Mouse (Mus musculus): ENCODE measurements at regions not wholly inside any gene's neighbourhood (a gene's known extent, or its start where the extent isn't known, plus 50 kb on each side); places are given as distances from the start of the nearest gene placed in this dataset.

DNA sequence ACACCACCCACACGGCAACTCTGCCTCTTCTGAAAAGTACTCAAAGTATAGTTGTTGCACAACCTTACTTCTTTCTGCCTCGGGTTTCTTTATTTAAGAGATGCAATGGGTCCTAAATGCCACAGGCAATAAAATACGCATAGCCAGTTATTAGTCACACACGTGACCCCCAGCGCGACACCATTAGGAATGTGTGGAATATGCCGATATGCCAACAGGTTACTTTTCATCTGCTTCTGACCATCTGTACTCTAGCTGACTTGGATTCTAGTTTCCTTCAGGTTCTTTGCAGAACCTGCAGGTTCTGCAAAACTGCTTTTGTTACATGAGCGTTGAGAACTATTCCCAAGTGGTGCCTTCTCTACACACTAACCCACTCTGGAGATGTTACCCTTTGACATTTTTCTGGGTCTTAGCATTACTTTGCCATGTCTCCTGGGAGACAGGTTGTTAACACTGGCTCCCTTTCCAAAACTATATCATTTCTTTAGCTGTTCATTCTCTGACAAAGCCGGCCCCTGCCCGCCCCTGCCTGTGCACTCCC lies 515.6 kb downstream of the Gja1 start:
- DNase-seq (ENCODE audit: low read depth, low spot score) = no peak

DNA sequence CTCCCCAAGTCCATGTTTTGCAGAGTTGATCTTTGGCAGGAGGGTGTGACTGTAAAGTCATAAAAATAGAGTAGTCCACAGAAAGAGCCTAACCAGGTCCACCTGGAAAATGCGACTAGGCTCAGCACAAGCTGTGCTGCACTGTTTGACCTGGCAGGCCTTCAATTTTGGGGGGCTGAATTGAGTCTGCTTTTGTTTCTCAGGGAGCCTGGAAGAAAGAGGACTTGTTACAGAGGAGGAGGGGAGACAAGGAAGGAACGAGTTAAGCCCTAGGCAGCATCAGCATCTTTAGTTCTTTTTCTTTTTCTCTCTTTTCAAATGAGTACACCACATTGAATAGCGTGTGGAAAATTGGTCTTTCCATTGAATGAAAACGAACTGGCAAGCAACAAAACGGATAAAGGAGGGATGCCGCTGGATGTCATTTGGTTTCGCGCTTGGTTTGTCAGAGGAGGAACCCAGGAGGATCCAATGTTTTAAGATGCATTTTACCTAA lies 516.1 kb downstream of the Gja1 start:
- no peak for DNase-seq (ENCODE audit: low read depth, low spot score)

DNA sequence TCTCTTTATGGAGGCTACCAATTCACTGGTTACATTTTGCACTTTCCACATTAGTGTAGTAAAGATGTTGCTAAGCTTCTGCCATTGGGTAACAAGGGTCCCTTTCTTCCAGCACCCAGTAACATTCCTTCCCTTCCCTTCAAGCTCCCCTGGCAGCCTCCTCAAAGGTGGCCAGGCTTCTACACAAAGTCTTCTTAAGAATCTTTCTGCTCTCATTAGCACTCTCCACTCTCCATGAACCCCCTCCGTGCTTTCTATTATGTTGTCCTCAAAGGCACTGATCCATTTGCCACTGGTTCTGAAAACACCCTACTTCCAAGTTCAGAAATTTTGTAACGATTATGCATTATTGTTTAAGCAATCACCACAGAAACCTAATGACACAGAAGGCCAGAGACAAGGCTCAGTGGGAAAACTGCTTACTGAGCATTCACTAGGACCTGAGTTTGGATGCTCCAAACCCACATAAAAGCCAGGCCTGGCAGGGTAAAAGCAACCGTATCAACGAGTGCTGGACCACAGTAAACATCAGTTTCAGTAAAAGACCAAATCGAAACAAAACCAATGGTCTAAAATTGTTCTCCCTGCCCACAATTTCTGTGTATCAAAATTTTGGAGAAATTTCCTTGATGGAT lies 522.6 kb downstream of the Gja1 start:
- DNase-seq (ENCODE audit: low read depth, low spot score) = no peak

DNA sequence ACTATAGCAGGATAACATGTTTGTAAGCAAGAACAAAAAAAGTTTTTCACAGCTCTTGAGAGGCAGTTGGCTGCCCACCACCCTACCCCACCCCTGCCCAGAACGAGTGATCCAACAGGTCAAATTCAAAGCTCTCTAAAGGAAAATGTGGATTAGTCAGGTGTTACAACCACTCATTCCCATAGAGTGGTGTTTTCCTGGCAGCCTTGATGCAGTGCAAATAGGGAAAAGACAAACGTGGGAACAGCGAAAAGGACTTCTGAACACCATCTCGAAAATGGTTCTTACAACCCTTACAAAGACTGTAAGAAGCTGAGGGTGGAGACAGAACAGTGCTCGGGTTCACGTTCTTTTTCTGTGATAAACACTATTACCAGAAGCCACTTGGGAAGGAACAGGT lies 523.8 kb downstream of the Gja1 start:
- DNase-seq (ENCODE audit: low read depth, low spot score) = no peak

DNA sequence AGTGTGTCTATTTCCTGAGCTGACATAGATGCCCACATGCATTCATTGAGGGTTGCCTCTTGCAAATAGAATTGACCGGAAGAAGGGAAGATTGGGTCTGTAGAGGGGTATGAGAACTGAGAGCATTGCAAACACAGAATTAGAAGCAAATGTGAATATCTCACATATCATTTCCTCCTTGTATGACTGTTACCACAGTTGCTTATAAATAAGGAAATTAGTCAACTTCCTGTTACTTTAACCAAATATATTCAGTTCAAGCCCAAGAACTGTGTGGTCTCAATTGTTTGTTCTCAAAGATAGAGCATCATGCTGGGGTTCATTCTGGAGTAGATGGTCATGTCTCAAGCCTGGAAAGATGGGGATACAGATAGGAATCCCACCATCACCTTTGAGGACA lies 535.6 kb downstream of the Gja1 start:
- no peak for DNase-seq (ENCODE audit: low read depth, low spot score)

DNA sequence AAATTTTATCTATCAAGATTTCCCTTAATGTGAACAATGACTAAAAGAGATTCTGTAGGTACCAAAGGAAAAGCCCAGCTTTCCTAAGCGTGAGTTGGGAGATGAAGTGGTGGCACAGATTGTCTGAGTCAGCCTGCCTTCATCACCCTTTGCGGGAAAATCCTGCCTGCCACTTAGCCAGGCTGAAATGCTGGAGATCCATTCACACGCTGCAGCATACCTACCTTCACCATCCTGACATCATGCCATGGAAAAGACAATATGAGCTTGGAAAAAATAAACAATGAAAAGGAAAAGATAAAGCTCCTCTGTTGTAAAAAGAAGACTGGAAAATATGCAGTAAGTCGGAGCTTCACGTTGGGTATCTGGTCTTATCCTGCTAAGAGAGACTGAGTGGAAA lies 537.0 kb downstream of the Gja1 start:
- DNase-seq (ENCODE audit: low read depth, low spot score) = no peak

DNA sequence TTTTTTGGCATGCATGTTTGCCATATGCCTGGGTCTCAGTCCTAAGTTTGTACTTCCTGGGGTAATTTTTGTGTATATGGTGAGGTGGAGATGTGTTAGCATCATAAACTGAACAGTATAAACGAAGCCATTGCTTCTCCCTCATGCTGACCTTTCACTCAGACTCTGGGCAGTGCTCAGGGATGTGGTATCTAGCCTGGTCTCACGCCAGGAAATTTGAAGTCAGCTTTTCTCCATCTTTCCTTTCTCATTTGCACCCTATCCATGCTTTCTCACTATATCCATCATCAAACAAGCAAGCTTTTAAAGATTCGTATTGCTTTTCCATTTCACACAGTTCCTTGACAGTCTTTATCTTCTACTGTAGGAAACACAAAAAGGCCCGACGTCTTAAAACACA lies 541.3 kb downstream of the Gja1 start:
- no peak for DNase-seq (ENCODE audit: low read depth, low spot score)

DNA sequence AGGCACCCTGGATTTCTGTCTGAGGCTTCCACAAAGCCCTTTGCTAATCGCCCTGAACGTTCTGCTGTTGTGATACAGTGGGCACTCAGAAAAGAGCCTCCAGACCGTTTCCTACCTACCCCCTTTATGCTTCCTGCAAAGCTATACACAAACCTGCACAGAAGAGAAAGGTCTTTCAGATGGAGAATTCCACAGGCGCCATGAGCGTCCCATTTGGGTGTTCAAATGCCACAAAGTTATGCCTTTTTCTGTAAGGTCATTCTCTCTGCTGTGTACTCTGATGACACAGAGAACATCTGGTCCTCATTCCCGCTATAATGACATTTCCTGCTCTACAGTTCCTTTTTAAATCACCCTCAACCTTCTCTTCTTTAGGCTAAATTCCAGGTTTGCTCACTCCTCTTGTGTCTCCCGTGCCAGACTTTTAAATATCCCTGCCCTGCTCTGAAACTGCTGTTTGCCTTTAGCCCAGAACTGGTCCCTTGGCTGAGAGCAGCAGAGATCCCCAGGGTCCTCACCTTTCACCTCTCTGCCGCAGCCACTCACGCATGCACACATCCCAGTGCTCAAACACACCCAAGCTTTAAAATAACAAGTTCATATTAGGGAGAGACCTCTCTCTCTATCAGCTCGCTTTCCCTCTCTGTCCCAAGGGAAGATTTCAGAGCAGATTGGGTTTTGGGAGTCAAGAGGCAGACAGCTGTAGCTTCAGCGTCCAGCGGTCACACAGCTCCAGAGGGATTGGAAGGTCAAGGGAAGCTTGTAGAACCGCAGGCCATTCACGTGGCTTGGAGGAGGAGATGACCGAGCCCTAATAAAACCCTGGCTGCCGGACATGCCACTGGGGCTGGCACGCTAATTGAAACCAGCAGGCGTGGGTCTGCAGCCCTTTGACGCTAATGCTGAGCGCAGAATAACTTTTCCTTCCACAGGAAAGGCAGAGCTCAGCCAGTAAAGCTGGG lies 543.9 kb downstream of the Gja1 start:
- no peak for DNase-seq (ENCODE audit: low read depth, low spot score)

DNA sequence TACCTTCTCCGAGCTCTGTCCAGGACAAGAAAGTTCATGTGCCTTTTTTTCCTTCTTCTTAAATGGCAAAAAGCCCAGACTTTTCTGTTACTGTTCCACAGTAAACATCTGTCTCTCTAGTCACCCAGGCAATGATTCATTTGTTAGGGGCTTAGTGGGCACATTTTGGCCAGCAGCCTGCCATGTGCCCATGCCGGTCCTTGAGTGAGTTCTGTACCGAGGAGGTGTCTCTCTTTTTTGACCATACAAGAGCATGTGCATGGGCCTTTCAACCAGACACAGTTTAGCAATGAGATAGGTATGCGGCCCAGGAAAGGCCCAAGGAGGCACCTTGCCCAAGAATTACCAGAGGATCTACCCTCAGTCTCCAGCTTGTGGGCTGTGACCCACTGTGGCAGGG lies 551.0 kb upstream of the Hsf2 start:
- no peak for DNase-seq (ENCODE audit: low read depth, low spot score)

DNA sequence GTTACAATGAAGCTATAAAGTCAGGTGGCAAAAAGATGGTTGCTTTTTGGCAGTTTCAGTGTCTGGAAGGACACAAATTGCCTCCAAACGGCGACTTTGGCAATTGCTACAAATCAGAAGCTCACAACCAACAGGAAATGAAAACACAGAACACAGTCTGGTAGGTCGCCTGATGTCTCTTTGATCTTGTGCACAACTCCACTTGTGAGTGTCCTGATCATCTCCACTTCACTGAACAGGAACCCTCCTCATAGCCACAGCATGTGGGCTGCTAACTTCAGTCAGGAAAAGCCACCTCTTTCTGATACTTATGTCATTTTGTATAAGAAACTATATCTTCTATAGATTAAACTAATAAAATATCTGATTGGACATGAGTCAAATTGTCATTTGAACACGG lies 544.2 kb upstream of the Hsf2 start:
- no peak for DNase-seq (ENCODE audit: low read depth, low spot score)

DNA sequence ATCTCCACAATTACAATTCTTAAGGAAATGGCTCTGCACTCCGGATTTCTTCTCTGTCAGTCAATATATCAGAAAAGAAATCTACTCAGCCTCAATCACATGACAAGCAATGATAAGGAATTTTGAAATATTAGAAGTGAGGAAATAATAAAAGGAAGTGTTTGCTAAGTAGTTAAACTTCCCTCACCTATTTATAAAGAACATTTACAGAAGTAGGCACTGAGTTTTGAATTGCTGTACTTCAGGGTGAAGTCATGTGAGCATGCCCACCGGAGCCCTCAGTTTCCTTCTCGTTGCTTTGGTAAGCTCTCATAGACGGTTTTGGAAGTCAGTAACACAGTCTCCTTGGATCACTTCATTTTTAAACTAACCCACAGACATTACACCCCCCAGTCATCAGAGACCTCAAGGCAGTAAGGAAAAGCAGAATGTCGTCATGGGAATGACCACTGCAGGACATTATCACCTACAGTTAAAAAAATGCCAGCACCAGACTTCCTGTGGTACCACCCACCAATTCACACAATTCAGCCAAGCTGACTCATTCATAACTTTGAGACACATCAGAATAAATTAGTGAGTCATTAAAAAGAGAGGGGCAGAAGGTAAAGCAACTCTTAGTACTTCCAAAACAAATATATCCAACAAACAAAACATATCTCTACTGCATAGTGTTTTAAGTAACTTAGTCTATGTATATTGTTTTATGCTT lies 541.6 kb upstream of the Hsf2 start:
- DNase-seq (ENCODE audit: low read depth, low spot score) = no peak

DNA sequence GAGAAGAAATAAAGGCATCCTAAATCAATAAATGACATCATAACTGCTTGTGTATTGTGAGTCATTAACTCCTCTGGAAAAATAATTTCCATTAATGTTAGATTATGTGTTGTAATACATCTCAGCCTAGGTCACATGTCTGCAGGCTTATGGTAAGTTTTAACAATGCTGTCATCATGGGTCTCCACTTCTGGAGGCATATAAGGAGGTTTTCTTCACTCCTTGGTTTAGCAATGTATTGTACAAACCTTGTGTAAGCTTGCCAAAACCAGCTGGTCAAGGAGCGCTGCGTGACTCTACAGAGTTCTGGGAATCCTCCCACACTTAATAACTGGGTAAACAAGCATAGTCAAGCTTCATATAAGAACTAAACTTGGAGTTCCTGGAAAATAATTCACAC lies 529.5 kb upstream of the Hsf2 start:
- DNase-seq (ENCODE audit: low read depth, low spot score) = no peak

DNA sequence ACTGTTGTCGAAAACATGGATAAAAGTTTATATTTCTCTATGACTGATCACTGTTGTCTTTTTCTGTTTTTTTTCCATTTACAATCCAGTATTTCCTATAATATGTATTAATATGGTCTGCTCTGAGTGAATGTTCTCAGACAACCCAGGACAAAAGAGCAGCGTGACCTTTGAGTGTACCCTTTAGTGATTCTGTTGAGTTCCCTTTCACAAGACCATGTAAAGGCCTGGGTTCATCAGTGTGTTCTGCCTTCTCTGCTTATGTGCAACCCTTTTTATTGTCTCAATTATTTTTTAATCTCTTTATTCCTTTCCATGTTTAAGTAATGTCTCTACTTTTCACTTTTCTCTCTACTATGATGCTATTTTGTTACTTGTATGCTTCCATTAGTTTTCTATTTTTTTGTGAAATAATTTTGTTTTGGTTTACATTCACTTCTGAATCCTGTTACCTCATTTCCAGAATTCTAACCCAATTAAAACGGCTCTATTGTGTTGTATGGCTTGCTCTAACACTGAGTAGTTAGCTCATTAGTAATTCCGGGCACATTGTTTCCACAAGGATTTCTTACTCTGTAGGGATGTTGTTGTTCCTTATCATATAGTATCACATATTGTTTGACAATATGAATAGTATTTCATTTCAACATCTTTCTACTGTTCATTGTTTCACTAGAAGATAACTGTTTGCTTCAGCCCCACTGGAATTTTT lies 523.9 kb upstream of the Hsf2 start:
- no peak for DNase-seq (ENCODE audit: low read depth, low spot score)

DNA sequence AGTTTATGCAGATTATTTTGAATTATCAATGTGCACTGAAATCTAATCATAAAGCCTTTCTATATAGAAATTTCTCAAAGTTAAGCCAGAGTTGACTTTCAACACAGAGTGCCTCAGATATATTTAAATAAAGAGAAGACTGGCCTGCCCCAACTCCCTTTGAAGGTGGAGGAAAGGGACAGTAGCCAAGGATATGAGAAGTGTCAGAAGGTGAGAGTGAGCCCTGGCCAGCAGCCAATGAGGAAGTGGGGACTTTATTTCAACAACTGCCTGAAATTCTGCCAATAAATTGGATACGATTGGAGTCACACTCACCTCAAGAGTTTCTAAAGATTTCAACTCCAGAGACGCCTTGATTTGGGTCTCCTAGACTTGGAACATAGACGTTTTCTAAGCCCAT lies 523.0 kb upstream of the Hsf2 start:
- no peak for DNase-seq (ENCODE audit: low read depth, low spot score)

DNA sequence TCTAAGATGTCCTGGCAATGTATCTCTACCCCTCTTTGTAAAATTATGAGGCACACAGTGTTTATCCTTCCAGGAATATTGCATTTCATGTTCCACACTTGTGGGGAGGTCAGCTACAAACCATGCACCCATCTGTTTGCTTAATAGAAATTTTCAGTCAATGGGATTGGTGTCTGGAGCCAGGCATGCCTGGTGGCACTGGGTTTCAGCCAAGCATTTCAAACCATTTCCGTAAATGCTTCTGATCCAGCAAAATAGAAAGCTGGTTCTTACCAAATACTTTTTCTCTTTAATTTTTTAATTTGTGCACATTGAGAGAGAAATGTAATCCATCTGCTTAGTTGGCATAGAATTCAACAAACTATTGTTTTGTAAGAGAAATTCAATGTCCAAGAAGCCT lies 517.3 kb upstream of the Hsf2 start:
- no peak for DNase-seq (ENCODE audit: low read depth, low spot score)

DNA sequence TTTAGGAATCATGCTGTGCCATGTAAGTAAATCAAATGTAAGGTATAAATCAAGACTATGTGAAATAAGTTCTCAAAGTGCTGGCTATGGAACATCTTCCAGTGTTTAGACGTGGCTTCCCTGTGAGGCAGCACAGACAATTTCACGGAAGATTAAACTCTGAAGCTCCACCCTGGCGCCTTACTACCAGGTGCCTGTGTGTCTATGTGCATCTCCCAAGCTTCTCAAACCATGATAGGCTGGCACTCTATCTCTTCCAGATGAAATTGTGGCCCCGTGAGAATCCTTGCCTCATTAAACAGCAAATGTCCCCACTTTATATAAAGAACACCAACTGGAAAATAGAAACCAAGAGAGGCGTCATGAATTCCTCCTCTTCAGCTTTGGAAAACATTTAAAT lies 511.4 kb upstream of the Hsf2 start:
- DNase-seq (ENCODE audit: low read depth, low spot score) = no peak

DNA sequence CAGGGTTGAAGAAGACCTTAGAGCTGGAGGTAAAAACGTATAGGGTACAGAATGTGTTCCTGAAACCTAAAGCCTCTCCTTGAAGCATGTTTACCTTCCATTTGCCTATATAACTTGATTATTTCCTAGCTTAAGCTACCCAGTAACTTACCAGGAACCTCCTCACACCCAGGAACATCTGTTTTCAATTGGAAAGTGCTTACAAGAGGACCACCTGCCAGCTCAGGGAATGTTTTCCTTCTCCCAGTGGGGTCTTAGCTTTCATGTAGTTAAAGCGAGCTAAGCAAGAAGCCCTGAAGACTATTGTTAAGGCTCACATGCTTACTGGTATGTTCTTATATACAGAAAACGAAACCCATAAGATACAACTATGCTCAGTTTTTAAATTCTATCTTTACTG lies 506.6 kb upstream of the Hsf2 start:
- DNase-seq (ENCODE audit: low read depth, low spot score) = no peak

DNA sequence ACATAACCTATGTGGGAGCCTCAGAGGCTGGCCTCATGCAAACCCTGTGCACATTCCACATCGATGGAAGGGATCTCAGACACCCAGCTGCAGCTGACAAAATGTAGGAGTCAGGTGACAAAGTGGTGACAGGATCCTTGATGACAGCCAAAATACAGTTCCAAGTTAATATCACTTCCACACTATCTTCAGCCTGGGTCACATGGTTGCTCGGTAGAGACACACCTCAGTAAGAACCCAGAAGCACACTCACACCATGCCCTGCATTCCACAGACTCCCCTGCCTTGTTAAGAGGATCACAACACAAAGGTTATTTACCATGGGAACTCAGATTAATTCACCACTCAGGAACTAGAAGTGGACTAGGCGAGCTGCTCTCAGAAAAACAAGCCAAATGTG lies 505.4 kb upstream of the Hsf2 start:
- no peak for DNase-seq (ENCODE audit: low read depth, low spot score)

DNA sequence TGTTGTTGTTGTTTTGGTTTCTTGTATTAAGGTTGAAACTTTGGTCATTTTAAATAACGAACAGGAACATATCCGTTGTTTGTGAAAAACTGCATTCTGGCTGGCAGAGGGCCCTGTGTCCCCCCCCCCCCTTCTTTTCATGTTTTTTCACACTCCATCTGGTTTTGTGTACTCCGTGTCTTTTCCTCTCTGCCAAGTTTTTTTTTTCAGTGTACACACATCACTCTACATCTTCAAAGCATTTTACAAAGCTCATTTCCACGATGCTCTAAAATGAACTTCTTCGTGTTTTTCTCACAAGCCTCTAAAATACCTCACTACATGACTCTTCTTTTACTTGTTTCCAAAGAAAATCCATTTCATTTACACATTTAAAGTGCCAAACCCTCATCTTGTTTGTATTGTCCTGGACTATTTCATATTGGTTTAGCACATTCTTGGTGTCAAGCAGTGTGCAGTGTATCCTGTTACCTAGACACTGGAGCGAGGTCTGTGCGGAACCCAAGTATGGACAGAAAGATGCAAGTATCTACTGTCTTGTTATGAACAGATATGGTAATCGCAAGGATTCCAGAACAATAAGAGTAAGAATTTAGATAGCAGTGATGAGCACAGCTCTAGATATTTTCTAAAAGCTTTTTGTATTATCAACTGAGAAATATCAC lies 503.5 kb upstream of the Hsf2 start:
- DNase-seq (ENCODE audit: low read depth, low spot score) = no peak

DNA sequence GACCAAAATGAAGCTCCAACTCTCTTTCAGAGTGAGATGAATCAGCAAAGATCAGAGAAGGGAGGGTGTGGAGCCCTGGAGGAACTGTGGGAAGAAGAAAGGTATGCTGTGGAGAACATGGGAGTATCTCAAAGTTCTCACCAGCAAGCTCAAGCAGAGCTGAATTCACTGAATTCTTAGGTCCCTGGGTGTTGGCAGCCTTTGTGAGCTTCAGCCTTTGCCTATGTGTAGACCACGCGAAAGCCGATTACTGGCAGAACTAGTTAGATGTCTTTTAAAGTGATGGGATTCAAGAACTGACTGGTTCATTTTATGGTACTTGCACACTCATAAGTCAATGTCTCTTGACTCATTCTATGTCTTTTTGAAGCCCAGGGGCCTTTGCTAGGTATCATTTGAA lies 491.2 kb upstream of the Hsf2 start:
- DNase-seq (ENCODE audit: low read depth, low spot score) = no peak

Data from retina, adult 2 months (tissue).